Mouse (Mus musculus): ENCODE data around the gene Rsph14. TPM values are rescaled to one million over a fixed set of nuclear protein-coding genes. Genes with fewer than 3 reads are reported as not detected.

Gene Rsph14
- total RNA-seq, 2 experiments from 2014 or later, result 0.25 to 0.34 TPM

- DNase-seq (ENCODE audit: low spot score in 2 of 2), result no peak
These were observed 97.4 kb downstream of the Rsph14 start for GRCm38 (mm10) chr10:74935016-74935415.

DNA sequence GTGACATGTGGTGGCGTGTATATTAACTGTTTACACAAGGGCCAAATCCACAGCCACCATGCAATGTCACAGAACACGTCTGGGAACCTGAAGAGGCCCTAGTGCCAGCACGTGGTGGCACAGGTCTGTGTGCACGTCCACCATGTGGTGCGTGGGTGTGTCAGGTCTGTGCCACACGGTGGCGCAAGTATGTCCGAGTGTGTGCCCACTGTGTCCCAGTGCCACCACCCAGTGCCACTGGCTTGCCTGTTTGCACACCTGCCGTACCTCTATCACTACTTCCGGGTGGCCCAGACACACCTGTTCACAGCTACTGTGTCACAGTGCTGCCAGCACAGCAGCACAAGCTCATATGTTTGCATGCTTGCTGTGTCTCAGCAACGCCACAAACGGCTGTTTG lies 97.9 kb downstream of the Rsph14 start:
- no peak for DNase-seq (ENCODE audit: low spot score in 2 of 2)

GRCm38 (mm10) chr10:74933548-74934190 lies 98.7 kb downstream of the Rsph14 start:
- no peak for DNase-seq (ENCODE audit: low spot score in 2 of 2)

DNA sequence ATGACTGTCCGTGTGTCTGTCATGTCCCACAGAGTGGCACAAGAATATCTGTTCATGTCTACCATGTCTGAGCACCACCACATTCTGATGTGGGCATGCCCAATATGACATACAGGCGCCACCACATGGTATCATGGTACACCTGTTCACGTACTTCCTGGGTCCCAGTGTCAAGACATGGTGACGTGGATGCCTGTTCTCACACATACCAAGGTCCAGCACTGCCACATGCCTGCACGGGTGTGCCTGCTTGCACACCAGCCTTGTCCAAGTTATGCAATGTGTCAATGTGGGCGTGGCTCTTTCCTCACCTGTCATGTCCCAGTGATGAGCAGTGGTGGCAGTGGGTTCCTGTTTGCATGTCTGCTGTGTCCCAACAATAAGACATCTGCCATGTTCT lies 99.9 kb downstream of the Rsph14 start:
- no peak for DNase-seq (ENCODE audit: low spot score in 2 of 2)

DNA sequence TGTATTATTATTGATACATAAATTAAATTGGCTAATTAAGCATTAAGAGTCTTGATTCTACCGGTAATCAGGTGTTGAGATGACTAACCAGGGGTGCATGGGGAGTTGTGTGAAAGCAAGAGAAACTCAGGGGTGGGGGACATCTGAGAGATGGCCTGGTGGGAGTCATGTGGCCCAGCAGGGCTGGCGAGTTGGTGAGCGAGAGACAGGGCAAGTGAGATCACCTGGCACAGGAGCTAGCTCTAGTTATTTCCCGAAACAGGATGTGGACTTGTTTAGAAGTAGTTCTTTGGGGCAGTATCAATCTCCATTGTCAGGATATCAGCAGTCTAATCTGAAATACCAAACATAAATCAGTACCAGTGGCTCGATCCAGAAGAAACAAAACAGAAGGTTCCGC lies 100.8 kb downstream of the Rsph14 start:
- no peak for DNase-seq (ENCODE audit: low spot score in 2 of 2)

DNA sequence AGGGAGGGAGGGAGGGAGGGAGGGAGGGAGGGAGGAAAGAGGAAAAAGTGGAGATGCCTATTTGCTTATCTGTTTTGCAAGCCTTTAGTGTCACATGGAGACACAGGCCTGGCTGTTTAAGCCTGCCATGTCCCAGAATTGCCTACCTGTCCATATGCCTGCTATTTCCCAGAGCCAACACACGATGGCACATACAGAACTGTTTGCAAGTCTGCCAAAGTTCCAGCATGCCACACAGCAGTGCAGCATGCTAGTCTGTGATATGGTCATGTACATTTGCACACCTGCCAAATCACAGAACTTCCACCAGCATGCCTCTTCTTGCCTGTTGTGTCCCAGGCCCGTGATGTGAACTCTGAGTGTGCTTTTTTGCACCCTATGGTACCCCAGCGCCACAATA lies 101.8 kb downstream of the Rsph14 start:
- DNase-seq (ENCODE audit: low spot score in 2 of 2), result no peak

- no peak for DNase-seq (ENCODE audit: low spot score in 2 of 2)
These were observed 102.8 kb downstream of the Rsph14 start for GRCm38 (mm10) chr10:74929578-74929977.

GRCm38 (mm10) chr10:74928276-74928675 lies 104.1 kb downstream of the Rsph14 start:
- no peak for DNase-seq (ENCODE audit: low spot score in 2 of 2)

GRCm38 (mm10) chr10:74925324-74925723 lies 107.1 kb downstream of the Rsph14 start:
- DNase-seq (ENCODE audit: low spot score in 2 of 2), result no peak

GRCm38 (mm10) chr10:74924274-74924673 lies 108.1 kb downstream of the Rsph14 start:
- no peak for DNase-seq (ENCODE audit: low spot score in 2 of 2)

DNA sequence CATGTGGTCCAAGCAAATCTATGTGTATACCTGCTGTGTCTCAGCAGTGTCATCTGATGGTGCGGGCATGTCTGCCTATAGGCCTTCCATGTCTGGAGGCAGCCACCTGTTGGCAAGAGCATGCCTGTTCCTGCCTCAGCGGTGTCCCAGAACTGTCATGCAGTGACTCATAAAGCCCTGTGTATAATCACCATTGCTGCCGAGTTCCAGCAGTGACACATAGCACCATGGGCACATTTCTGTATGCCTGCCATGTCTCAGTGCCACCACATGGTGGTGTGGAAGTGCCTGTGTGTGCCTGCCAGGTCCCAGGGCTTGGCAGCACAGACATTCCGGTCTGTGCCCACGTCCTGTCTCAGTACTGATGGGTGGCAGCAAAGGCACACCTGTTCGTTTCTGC lies 109.6 kb downstream of the Rsph14 start:
- DNase-seq (ENCODE audit: low spot score in 2 of 2), result no peak

- DNase-seq (ENCODE audit: low spot score in 2 of 2), result no peak
These were observed 110.8 kb downstream of the Rsph14 start for GRCm38 (mm10) chr10:74921614-74922013.

GRCm38 (mm10) chr10:74920853-74921567 lies 111.4 kb downstream of the Rsph14 start:
- DNase-seq (ENCODE audit: low spot score in 2 of 2), result no peak

DNA sequence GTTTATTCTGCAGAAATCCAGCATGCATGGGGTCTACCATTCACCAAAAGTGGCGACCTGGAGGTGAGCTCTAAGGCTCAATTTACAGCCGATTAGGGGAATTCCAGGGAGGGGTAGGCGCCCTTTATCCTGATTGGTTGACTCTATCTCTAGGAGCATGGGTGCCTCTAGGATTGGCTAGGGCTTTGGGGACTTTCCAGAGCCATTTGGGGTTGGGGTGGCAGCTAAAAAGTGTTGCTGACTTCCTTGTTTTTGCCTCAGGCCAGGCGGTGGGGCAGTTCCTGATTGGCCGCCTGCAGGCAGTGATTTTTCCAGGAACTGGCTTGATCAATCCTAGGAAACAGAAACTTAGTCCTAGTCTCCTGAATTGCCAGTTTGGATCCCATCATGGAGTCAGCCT lies 113.1 kb downstream of the Rsph14 start:
- DNase-seq (ENCODE audit: low spot score in 2 of 2), result no peak

- no peak for DNase-seq (ENCODE audit: low spot score in 2 of 2)
These were observed 124.0 kb downstream of the Rsph14 start for GRCm38 (mm10) chr10:74908431-74908830.

Other genes with a start within 250 kb of the Rsph14 start
- gene Gnaz, start 65.4 kb downstream of the Rsph14 start, total RNA-seq (2021), result 10 to 100 TPM in 1 of 2 experiments, 1 to 10 TPM in 1; 7.2 to 10.8 TPM
- 10 to 100 TPM; 23.7 to 23.9 TPM for gene Rab36, start 4.5 kb upstream of the Rsph14 start, total RNA-seq (2021)
- gene Bcr, start 28.0 kb upstream of the Rsph14 start, total RNA-seq (2021), result 10 to 100 TPM; 28.2 to 31.7 TPM
- gene Specc1l, start 179.5 kb upstream of the Rsph14 start, total RNA-seq (2021), result 10 to 100 TPM; 65.2 to 65.7 TPM